Mouse (Mus musculus) CH12.LX (cell line): Measurements from ENCODE around the gene Rnf208. TPM values are rescaled to one million over a fixed set of nuclear protein-coding genes. Genes with fewer than 3 reads are reported as not detected.
A peak's percentile ranks its signal among the peaks of the same experiment; 100 is the strongest.

Experiments
- DNase-seq: peaks from one replicate; pipeline ENCODE4 v3.0.0-alpha.2; 2013; ENCODE audit errors: extremely low read depth
- H3K27ac ChIP-seq: 2 replicates; pipeline ENCODE4 v1.5.1; 2012; ENCODE audit warnings: low read depth, mild to moderate bottlenecking, control low read depth, moderate library complexity; ENCODE audit not compliant: insufficient read depth
- H3K27me3 ChIP-seq: replicated peaks from 2 replicates; pipeline ENCODE3; 2012; ENCODE audit warnings: inconsistent platforms
- H3K36me3 ChIP-seq, 2 experiments: replicated peaks in 1 of 2; 2 replicates each; pipeline versions ENCODE3 to v1.6.1; 2012; ENCODE audit warnings: inconsistent platforms in 1 of 2, low read length in 1 of 2, mild to moderate bottlenecking in 1 of 2, mixed read lengths in 1 of 2, moderate library complexity in 1 of 2; ENCODE audit not compliant: control insufficient read depth in 1 of 2, insufficient read depth in 1 of 2
- H3K4me1 ChIP-seq, 2 experiments: 2 replicates each; pipeline ENCODE4 v1.6.1; 2012; ENCODE audit warnings: inconsistent platforms in 1 of 2, moderate library complexity in 1 of 2; ENCODE audit not compliant: insufficient read depth in 2 of 2, control insufficient read depth in 1 of 2
- H3K4me2 ChIP-seq: 2 replicates; pipeline ENCODE4 v1.6.1; 2012; ENCODE audit warnings: low read depth, mild to moderate bottlenecking, control low read depth; ENCODE audit not compliant: poor library complexity, insufficient read depth, severe bottlenecking
- H3K4me3 ChIP-seq, 3 experiments: fragments of 150-350 bp in 1 of 3; sonication (generic) in 1 of 3; replicated peaks in 1 of 3; 2 replicates each; pipeline versions ENCODE3 to v1.5.1; 2011 to 2012; ENCODE audit warnings: low read depth in 2 of 3, low read length in 2 of 3, mild to moderate bottlenecking in 2 of 3, moderate library complexity in 2 of 3, control low read depth in 1 of 3, improper control_type of control experiment in 1 of 3, inconsistent platforms in 1 of 3, mixed read lengths in 1 of 3; ENCODE audit not compliant: poor library complexity in 1 of 3
- H3K79me2 ChIP-seq: replicated peaks from 2 replicates; pipeline ENCODE4 v1.6.1; 2012; ENCODE audit warnings: mild to moderate bottlenecking, moderate library complexity; ENCODE audit not compliant: control insufficient read depth, poor library complexity, insufficient read depth, severe bottlenecking; ENCODE audit errors: extremely low read depth
- H3K9ac ChIP-seq: 2 replicates; pipeline ENCODE4 v1.6.1; 2012; ENCODE audit warnings: low read depth, mild to moderate bottlenecking, control low read depth, moderate library complexity; ENCODE audit not compliant: insufficient read depth
- H3K9me3 ChIP-seq: replicated peaks from 2 replicates; pipeline ENCODE3; 2012; ENCODE audit warnings: low read length, inconsistent platforms, mixed read lengths
- BHLHE40 ChIP-seq: IDR thresholded peaks from 2 replicates; pipeline ENCODE4 v1.6.1; 2011; ENCODE audit warnings: mild to moderate bottlenecking, low read depth, low read length, improper control_type of control experiment
- CHD1 ChIP-seq: IDR thresholded peaks from 2 replicates; pipeline ENCODE4 v1.6.1; 2012; ENCODE audit warnings: low read depth, low read length, improper control_type of control experiment, inconsistent platforms
- CHD2 ChIP-seq: IDR thresholded peaks from 2 replicates; pipeline ENCODE4 v1.6.1; 2011; ENCODE audit warnings: low read length, improper control_type of control experiment
- E2F4 ChIP-seq: IDR thresholded peaks from 2 replicates; pipeline ENCODE4 v1.6.1; 2011; ENCODE audit warnings: low read depth, low read length, improper control_type of control experiment; ENCODE audit not compliant: insufficient replicate concordance
- ELF1 ChIP-seq: IDR thresholded peaks from 2 replicates; pipeline ENCODE4 v1.6.1; 2014; ENCODE audit warnings: low read depth, mild to moderate bottlenecking, inconsistent platforms, low read length, improper control_type of control experiment
- ETS1 ChIP-seq: conservative IDR thresholded peaks from 2 replicates; pipeline ENCODE4 v1.6.1; 2012; ENCODE audit warnings: low read depth, mild to moderate bottlenecking, inconsistent platforms, low read length, improper control_type of control experiment, moderate library complexity
- HCFC1 ChIP-seq: IDR thresholded peaks from 2 replicates; pipeline ENCODE4 v1.6.1; 2012; ENCODE audit warnings: low read depth, mild to moderate bottlenecking, inconsistent platforms, low read length, improper control_type of control experiment
- JUND ChIP-seq: conservative IDR thresholded peaks from 2 replicates; pipeline ENCODE4 v1.6.1; 2011; ENCODE audit warnings: low read depth, low read length, improper control_type of control experiment
- KAT2A ChIP-seq: IDR thresholded peaks from 2 replicates; pipeline ENCODE4 v1.6.1; 2012; ENCODE audit warnings: low read length, improper control_type of control experiment, inconsistent platforms; ENCODE audit not compliant: insufficient replicate concordance
- MAZ ChIP-seq: IDR thresholded peaks from 2 replicates; pipeline ENCODE4 v1.6.1; 2012; ENCODE audit warnings: low read depth, mild to moderate bottlenecking, inconsistent platforms, low read length, improper control_type of control experiment, moderate library complexity
- MEF2A ChIP-seq: IDR thresholded peaks from 2 replicates; pipeline ENCODE4 v1.6.1; 2014; ENCODE audit warnings: low read depth, mild to moderate bottlenecking, inconsistent platforms, low read length, improper control_type of control experiment, borderline replicate concordance
- MXI1 ChIP-seq: IDR thresholded peaks from 2 replicates; pipeline ENCODE4 v1.6.1; 2011; ENCODE audit warnings: mild to moderate bottlenecking, low read depth, low read length, improper control_type of control experiment
- MYC ChIP-seq: IDR thresholded peaks from 2 replicates; pipeline ENCODE4 v1.6.1; 2011; ENCODE audit warnings: low read depth, mild to moderate bottlenecking, improper control_type of control experiment, low read length
- NELFE ChIP-seq: IDR thresholded peaks from 2 replicates; pipeline ENCODE4 v1.6.1; 2011; ENCODE audit warnings: low read depth, low read length, improper control_type of control experiment
- NRF1 ChIP-seq: IDR thresholded peaks from 2 replicates; pipeline ENCODE4 v1.6.1; 2014; ENCODE audit warnings: low read depth, mild to moderate bottlenecking, inconsistent platforms, low read length, improper control_type of control experiment, moderate library complexity
- POLR2AphosphoS2 ChIP-seq: IDR thresholded peaks from 2 replicates; pipeline ENCODE4 v1.6.1; 2011; ENCODE audit warnings: low read depth, low read length, improper control_type of control experiment
- RAD21 ChIP-seq: IDR thresholded peaks from 2 replicates; pipeline ENCODE4 v1.6.1; 2011; ENCODE audit warnings: low read depth, mild to moderate bottlenecking, low read length, improper control_type of control experiment, moderate library complexity
- SIN3A ChIP-seq: IDR thresholded peaks from 2 replicates; pipeline ENCODE4 v1.6.1; 2012; ENCODE audit warnings: low read length, improper control_type of control experiment, inconsistent platforms
- SMC3 ChIP-seq: IDR thresholded peaks from 2 replicates; pipeline ENCODE4 v1.6.1; 2011; ENCODE audit warnings: low read depth, low read length, improper control_type of control experiment
- UBTF ChIP-seq: IDR thresholded peaks from 2 replicates; pipeline ENCODE4 v1.6.1; 2012; ENCODE audit warnings: low read depth, mild to moderate bottlenecking, inconsistent platforms, low read length, improper control_type of control experiment, moderate library complexity
- USF2 ChIP-seq: conservative IDR thresholded peaks from 2 replicates; pipeline ENCODE4 v1.6.1; 2011; ENCODE audit warnings: low read depth, low read length, improper control_type of control experiment
- ZKSCAN1 ChIP-seq: IDR thresholded peaks from 2 replicates; pipeline ENCODE4 v1.6.1; 2012; ENCODE audit warnings: low read depth, inconsistent platforms, low read length, improper control_type of control experiment, borderline replicate concordance
- ZMIZ1 ChIP-seq: IDR thresholded peaks from 2 replicates; pipeline ENCODE4 v1.6.1; 2012; ENCODE audit warnings: low read depth, mild to moderate bottlenecking, inconsistent platforms, low read length, improper control_type of control experiment
- ZNF384 ChIP-seq: IDR thresholded peaks from 2 replicates; pipeline ENCODE4 v1.6.1; 2012; ENCODE audit warnings: low read depth, low read length, improper control_type of control experiment, inconsistent platforms
- dilution Hi-C: fragments of 300-500 bp; cut with MboI; formaldehyde crosslinking; loops from 2 replicates; pipeline ENCODE4 v1.14.3; 2020; ENCODE audit warnings: low sequenced_read_pairs; ENCODE audit not compliant: extremely low pct_unique_long_range_greater_than_20kb, extremely low pct_ligation_motif_present
- in situ Hi-C: fragments of 300-500 bp; cut with MboI; formaldehyde crosslinking; loops from 3 replicates; pipeline ENCODE4 v1.14.3; 2019; ENCODE audit warnings: low sequenced_read_pairs, low pct_ligation_motif_present, low pct_unique_long_range_greater_than_20kb, mixed read lengths
- polyA plus RNA-seq: library from polyadenylated mRNA; unstranded; fragments of >175 nt; gene quantifications from 2 replicates; pipeline ENCODE4 v1.2.1, GENCODE M21; 2012; ENCODE audit warnings: low read depth; ENCODE audit not compliant: insufficient read length
- total RNA-seq, 2 experiments: library from RNA; depleted of rRNA; stranded (reverse); fragments of 300-350 nt in 1 of 2; fragments of >200 nt in 1 of 2; gene quantifications; 2 replicates each; pipeline ENCODE4 v1.2.3; 2012 to 2014

Gene Rnf208
- total and polyA plus RNA-seq, 3 experiments: 0.34 to 1.7 (median 1.4) TPM

GRCm38 (mm10) chr2:25262795-25263622, 21.0 kb downstream of the Rnf208 start (continued):
- peak; percentile 53 for TF ChIP-seq BHLHE40
- no peak for TF ChIP-seq E2F4
- no peak for TF ChIP-seq JUND

DNA sequence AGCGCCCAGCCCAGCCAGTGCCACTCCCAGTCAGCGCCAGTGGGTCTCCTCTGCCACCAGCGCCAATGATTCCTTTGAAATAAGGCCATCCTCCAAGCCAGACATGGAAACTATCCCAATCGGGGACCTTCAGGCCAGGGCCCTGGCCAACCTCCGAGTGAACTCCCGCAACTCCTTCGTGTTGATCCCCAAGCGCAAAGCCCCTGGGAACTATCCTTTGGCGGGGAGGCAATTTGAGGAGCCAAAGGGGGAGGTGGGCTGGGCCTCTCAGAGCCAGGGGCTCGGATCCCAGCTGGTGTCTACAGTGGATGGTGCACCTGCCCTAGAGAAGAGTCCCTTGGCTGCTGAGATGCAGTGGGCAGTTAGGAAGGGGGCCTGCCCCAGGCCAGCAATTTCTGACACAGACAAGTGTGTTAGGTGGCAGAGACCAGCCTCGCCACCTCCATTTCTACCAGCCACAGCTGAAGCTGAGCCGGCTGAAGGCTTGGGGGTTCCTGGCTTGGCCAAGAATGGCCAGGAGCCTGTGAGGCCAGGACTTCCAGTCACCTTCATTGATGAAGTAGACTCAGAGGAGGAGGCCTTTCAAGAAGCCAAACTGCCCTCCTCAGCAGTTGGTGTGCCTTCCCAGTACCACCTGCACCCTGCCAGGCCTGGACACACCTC, 21.7 kb downstream of the Rnf208 start:
- Histone ChIP-seq H3K79me2 (peaks cover 5% of the 10 kb centered on the region; the same call in 1 of the 2 replicates), H3K27me3 (no peaks in the 10 kb centered on the region)
- TF ChIP-seq NRF1 (no peak), MAZ (no peak), NELFE (no peak), ZNF384 (no peak), MYC (no peak), ZMIZ1 (no peak), MEF2A (no peak)
- TF ChIP-seq, all 38 proteins: peak for 0
- H3K4me3 ChIP-seq: peak overlapping the region; percentile 80 to 86 (median 83)
- in situ Hi-C loops (no loop called here), dilution Hi-C loops (no loop called here)
- peak overlapping the region; percentile 48 for H3K4me2 ChIP-seq
- no peak for DNase-seq
- H3K36me3 ChIP-seq: peaks cover 0 to 16% of the 10 kb centered on the region in 2 experiments
- no peaks in the 10 kb centered on the region for H3K9me3 ChIP-seq
- no peak overlapping the region for H3K27ac ChIP-seq
- peak overlapping the region; percentile 72; the same call in 1 of the 2 replicates for H3K9ac ChIP-seq
- H3K4me1 ChIP-seq: peaks cover 23 to 60% of the 10 kb centered on the region in 2 experiments

- H3K9me3 ChIP-seq: no peaks in the 10 kb centered on the region
- TF ChIP-seq SMC3 (no peak), MXI1 (no peak), HCFC1 (no peak), BHLHE40 (no peak), ETS1 (no peak), ZKSCAN1 (no peak), RAD21 (no peak), MYC (no peak), ELF1 (no peak), POLR2AphosphoS2 (no peak), MAZ (no peak), USF2 (no peak), CHD1 (no peak), KAT2A (no peak), UBTF (no peak), CHD2 (no peak), SIN3A (no peak), ZMIZ1 (no peak), NRF1 (no peak)
- TF ChIP-seq, all 38 proteins: peak for 0
- dilution Hi-C loops (no loop called here), in situ Hi-C loops (no loop called here)
- no peaks in the 10 kb centered on the region for H3K27me3 ChIP-seq
- H3K27ac ChIP-seq: no peak overlapping the region
- H3K79me2 ChIP-seq: peaks cover 5% of the 10 kb centered on the region; the same call in 1 of the 2 replicates
- H3K9ac ChIP-seq: no peak overlapping the region
- H3K4me3 ChIP-seq: peak overlapping the region; percentile 16 to 86 (median 80)
- H3K4me1 ChIP-seq: peaks cover 23 to 63% of the 10 kb centered on the region in 2 experiments
- peak overlapping the region; percentile 48 for H3K4me2 ChIP-seq
- peaks cover 5 to 22% of the 10 kb centered on the region in 2 experiments for H3K36me3 ChIP-seq
- no peak for DNase-seq
Measured at GRCm38 (mm10) chr2:25264286-25264660, 22.2 kb downstream of the Rnf208 start.
